Mouse (Mus musculus): ENCODE measurements around the gene Mia3.
"Not testable (repeated sequence)": the region's sequence is repeated elsewhere in the genome, so short reads cannot be mapped to it uniquely, and the experiment has no call there.

Gene Mia3

DNA sequence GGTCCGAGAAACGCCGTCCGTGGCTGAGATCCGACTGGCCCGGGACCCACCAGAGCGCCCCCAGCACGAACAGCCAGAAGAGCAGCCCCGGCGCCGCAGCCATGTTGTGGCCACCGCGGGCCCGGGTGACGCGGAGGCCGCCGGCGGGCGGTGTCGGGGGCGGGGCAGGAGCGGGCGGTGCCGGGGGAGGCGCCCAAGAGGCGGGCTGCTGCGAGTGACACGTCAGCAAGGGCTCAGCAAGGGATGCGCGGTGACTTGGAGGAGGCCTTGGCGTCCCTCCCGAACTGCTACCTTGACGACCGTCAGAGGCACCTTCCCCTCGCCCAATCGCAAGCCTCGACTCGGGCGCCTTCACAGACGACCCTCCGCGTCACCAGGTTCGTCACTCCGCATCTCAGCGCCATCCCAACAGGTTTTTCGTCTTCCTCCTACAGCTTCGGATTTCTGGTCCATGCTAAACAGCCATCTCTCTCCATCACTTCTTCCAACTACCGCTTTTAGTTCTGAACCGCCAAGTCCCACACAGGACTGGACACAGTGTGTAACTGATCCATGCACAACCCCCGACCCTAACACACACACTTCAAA lies at the start of gene Mia3:
TSS of gene Mia3 (minus strand) at position 127 of the 588 bp plus-strand sequence.
- peak; percentile 95 for DNase-seq

GRCm38 (mm10) chr1:183417873-183418272 lies 48.5 kb upstream of the Mia3 start, which contains the start of gene Hhipl2:
Gene Hhipl2, plus strand, starts transcription at chr1:183418215.
- DNase-seq = no peak

DNA sequence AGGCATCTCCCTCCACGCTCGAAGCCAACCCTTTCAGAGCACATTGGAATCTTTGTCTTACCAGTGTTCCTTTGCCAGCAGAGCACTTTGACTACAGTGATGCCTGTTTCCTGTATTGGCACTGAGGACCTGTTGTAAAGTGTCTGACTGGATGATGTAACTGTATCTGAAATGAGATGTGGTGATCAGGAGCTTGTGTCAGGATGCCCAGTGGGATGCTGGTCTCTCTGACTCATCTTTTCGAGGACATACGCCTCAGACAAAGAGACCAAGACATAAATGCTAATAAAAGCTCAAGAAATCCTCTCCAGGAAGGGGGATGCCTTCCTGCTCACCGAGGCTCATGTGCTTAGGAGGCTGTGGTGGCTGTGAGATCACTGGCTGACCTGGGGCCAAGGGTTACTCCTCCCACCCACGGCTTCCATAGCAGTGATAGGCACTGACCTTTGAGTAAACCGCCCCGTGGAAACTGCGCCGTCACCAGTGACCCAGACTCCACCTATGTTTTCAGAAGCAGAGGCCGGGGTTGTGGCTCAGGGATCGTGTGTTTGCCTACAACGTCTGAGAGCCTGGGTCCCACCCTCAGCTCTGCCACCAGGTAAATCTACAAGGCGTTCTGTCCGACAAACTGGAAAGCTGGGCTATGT lies 44.9 kb upstream of the Mia3 start:
- DNase-seq = no peak

DNA sequence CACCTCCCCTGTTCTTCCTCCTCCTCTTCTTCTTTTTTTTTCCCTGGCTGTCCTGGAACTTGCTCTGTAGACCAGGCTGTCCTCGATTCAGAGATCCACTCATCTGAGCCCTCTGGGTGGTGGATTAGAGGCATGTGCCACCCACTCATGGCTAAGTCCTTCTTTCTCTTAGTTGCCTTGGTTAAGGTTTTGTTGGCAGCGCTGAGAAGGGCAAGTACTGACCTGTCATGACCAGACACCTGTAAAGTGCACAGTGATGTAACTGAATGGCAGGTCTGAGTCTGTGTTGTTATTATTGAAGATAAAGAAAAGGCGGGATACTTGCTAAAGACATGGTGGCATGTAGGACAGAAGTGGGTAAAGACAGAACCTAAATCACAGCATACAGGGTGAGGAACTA lies 34.0 kb upstream of the Mia3 start:
- DNase-seq = no peak

- DNase-seq = peak; percentile 93
These were observed 19.4 kb upstream of the Mia3 start, which contains the start of gene Taf1a for GRCm38 (mm10) chr1:183388426-183389406. Gene Taf1a, plus strand, starts transcription at chr1:183388981.

- DNase-seq = not testable (repeated sequence)
These were observed 18.1 kb upstream of the Mia3 start for GRCm38 (mm10) chr1:183387421-183387820.

- no peak for DNase-seq
These were observed 13.3 kb upstream of the Mia3 start for GRCm38 (mm10) chr1:183382621-183383020.

- DNase-seq = no peak
These were observed 12.5 kb upstream of the Mia3 start for GRCm38 (mm10) chr1:183381816-183382215.

DNA sequence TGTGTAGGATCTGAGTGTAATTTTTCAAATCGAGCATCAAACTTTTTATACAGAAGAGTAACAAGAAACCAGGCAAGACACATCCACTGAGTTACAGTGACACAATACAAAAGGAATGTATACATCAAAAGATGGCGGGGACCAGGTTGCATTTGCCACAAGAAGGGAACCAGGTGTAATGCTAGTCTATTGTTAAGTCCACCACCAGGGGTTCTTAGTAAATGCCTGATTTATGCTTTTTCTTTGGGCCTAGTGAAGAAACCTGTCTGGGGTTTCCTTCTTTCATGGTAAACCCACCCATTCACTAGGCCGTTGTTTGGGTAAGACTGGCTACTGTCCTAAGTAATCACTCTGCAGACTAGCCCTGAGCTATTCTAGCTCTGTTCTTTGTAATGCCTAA lies 10.0 kb upstream of the Mia3 start:
- DNase-seq = not testable (repeated sequence)

DNA sequence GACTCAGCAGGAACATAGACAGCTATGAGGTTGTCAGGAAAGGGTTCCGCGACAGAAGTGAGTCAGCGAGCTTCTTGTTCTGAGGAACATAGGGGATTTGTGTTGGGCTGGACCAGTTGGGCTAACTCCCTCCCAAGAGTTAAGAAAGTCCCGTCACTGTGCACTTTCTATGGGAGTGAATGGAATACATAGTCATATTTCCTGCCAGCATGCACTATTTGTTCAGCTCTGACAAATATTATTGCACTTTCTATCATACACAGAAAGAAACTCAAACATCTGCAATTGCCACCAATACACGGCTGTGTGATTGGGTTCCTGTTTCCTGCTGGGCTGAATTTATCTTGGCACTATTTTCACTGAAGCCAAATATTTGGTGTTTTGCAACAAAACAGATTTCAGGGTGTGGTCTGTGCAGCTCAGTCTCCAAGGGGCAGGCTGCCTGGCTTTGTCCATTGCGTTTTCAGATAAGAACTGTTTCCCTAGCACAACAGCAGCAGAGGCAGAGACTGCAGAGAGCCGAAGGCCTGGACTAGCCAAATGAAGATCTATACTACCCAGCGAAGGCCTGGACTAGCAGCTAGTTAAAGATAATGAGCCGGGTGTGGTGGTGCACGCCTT lies 9.1 kb upstream of the Mia3 start:
- no peak for DNase-seq

- DNase-seq = no peak
These were observed 7.7 kb upstream of the Mia3 start for GRCm38 (mm10) chr1:183377045-183377444.

DNA sequence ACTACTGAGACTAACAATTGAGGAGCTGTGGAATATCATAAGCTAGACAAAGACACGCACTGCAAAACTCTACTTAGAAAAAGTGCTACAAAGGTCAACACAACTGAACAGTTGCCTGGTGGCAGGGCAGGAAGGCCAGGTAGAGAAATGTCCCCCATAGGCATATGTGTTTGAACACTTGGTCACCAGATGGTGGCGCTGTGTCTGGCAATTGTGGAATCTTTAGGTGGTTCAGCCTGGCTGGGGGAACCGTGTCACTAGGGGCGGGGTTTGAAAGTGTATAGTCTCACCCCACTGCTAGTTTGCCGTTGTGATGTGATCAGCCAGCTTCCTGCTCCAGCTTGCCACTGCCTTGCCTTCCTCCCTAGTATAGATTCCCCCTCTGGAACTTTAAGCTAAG lies 5.4 kb upstream of the Mia3 start:
- no peak for DNase-seq

- no peak for DNase-seq
These were observed 552 bp downstream of the Mia3 start for GRCm38 (mm10) chr1:183368601-183369400.

- DNase-seq = no peak
These were observed 3.0 kb downstream of the Mia3 start for GRCm38 (mm10) chr1:183366361-183366760.

- no peak for DNase-seq
These were observed 5.8 kb downstream of the Mia3 start for GRCm38 (mm10) chr1:183363577-183363867.

- DNase-seq = no peak
These were observed 6.4 kb downstream of the Mia3 start for GRCm38 (mm10) chr1:183362729-183363576.

- DNase-seq = no peak
These were observed 7.1 kb downstream of the Mia3 start for GRCm38 (mm10) chr1:183362301-183362700.

DNA sequence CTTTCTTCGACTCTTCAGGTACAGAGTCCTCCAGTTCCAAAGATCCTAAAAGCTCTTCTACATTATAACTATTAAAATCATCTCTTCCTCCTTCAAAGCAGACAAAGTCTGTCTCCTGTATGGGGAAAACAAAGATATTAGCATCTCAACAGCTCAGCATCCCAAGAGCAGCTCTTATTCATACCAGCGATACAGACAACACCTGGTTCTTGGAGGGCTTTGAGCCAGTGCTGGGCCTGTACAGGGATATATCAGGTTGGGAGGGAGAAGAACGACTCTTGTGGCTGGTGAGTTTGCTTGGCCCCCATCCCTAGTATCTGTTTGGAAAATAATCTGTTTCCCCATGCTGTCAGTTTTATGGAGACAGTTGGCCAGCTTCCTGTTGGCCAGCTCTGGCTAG lies 10.5 kb downstream of the Mia3 start:
- DNase-seq = no peak

DNA sequence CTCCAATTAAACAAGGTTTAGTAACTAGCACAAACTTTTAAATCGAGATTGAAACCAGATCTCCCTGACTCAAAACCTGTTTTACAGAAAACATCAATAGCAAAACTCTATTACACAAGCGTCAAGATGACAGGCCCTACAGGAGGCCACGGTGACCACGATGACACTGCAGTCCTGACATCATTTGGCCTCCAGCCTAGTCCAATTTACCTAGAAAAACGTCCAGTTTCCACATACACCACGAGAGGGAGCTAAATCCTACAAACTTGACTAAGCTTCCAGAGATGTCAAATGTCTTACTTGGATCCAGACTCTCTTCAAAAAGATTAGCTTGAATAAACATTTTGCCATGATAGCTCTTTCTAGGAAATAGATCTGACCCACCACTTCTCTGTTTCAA lies 19.5 kb downstream of the Mia3 start:
- DNase-seq = peak; percentile 46

DNA sequence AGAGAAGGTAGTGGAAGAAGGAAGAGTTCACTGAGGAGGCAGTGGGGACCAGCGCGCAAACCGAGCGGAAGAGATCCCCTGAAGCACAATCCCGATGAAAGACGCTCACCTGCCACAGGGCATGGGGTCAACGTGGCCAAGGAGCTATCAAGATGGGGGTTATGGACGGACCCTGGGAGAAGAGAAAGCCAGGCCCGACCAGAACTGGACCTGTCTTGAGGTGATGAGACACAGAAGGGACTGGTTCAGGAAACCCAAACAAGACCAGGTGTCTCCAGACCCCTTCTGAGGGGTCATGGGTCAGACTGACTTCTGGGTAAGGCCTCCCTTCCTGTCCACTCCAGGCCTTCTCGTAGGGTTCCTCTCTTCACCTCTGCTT lies 23.5 kb downstream of the Mia3 start:
- no peak for DNase-seq
